Mouse (Mus musculus) thymus, adult 2 months (tissue): Measurements from ENCODE around the gene Zfp622.

Source experiments
- CTCF ChIP-seq: fragments of 200-500 bp; IDR thresholded peaks from 2 replicates; pipeline ENCODE4 v1.5.1; 2012; ENCODE audit warnings: mild to moderate bottlenecking, control low read depth, low read length, moderate library complexity, borderline replicate concordance; ENCODE audit not compliant: control insufficient read depth, poor library complexity, insufficient read depth; ENCODE audit errors: extremely low read depth
- POLR2A ChIP-seq: fragments of 200-500 bp; IDR thresholded peaks from 2 replicates; pipeline ENCODE4 v1.6.1; 2012; ENCODE audit warnings: mild to moderate bottlenecking, low read length, control low read depth, moderate library complexity; ENCODE audit not compliant: control insufficient read depth, poor library complexity, insufficient read depth; ENCODE audit errors: extremely low read depth

DNA sequence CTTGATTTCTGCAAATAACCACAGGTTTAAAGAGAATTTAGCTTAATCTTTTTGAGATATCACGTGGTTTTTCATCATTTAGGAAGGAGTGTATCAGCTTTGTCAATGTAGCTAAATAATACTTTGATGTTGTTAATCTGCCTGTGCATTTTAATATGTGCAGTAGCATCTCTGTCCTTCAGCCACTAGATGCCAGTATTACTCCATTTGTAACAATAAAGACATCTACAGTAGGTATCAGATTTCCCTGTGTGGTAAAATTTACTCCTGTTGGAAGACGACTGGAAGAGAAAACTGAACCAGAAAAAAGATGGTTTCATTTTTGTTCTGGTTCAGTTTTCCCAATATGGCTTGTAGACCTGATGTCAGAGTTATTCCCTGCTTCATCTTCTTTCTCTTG, 11.4 kb downstream of the Zfp622 start:
- TF ChIP-seq POLR2A, result no peak
- TF ChIP-seq CTCF, result no peak
